Mouse (Mus musculus) hindbrain, embryonic 13.5 days (tissue): ENCODE measurements at regions not wholly inside any gene's neighbourhood (a gene's known extent, or its start where the extent isn't known, plus 50 kb on each side); places are given as distances from the start of the nearest gene placed in this dataset.
A peak's percentile ranks its signal among the peaks of the same experiment; 100 is the strongest.

Experiments
- ATAC-seq: fragments of 200-750 bp; cut with Nextera tagmentation; 2 replicates; pipeline ENCODE4 v1.8.0; 2017; ENCODE audit warnings: moderate TSS enrichment; ENCODE audit not compliant: low FRiP score
- H3K27ac ChIP-seq: fragments of 300-500 bp; sonication (generic); 2 replicates; pipeline ENCODE4 v1.5.1; 2015; ENCODE audit warnings: inconsistent platforms, mild to moderate bottlenecking, moderate library complexity
- H3K27me3 ChIP-seq: fragments of 300-500 bp; sonication (generic); 2 replicates; pipeline ENCODE4 v1.6.1; 2015; ENCODE audit warnings: mild to moderate bottlenecking, inconsistent platforms
- H3K36me3 ChIP-seq: fragments of 300-500 bp; sonication (generic); 2 replicates; pipeline ENCODE4 v1.6.1; 2015; ENCODE audit warnings: mild to moderate bottlenecking, inconsistent platforms
- H3K4me1 ChIP-seq: fragments of 300-500 bp; sonication (generic); replicated peaks from 2 replicates; pipeline ENCODE4 v1.6.1; 2015; ENCODE audit warnings: inconsistent platforms
- H3K4me2 ChIP-seq: fragments of 300-500 bp; sonication (generic); 2 replicates; pipeline ENCODE4 v1.6.1; 2015; ENCODE audit warnings: inconsistent platforms, mild to moderate bottlenecking, moderate library complexity
- H3K4me3 ChIP-seq: fragments of 300-500 bp; sonication (generic); 2 replicates; pipeline ENCODE4 v1.5.1; 2015; ENCODE audit warnings: mild to moderate bottlenecking, inconsistent platforms
- H3K9ac ChIP-seq: fragments of 300-500 bp; sonication (generic); 2 replicates; pipeline ENCODE4 v1.6.1; 2015; ENCODE audit warnings: mild to moderate bottlenecking, inconsistent platforms
- H3K9me3 ChIP-seq: fragments of 300-500 bp; sonication (generic); 2 replicates; pipeline ENCODE4 v1.6.1; 2016; ENCODE audit warnings: inconsistent platforms
- WGBS: fragments of 180-500 bp; shearing (Covaris S2); methylation state at CpG from one replicate; pipeline ENCODE4 v1.1.7; 2015; 5-methylcytosine and 5-hydroxymethylcytosine counted together

DNA sequence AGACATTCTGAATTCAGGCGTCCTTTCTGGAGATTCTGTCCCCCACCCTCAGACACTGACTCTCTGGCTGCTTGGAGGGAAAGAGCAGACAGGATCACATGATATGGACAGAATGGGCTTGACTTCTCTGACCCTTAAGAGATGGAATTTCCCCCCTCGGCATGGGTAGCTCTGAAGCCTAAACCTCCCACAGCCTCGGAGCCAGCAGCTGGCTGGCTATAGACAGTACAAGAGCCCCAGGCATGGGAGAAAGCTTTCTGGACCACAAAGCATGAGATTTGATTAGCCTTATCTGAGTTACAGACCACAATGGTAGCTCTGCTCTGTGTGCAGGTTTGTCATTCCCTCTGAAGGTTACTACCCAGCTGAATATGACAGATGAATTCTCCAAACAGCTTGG is 156.1 kb upstream of the Sstr4 start:
- H3K4me1 ChIP-seq: no peaks in the 10 kb centered on the region
- no peaks in the 10 kb centered on the region for H3K9me3 ChIP-seq
- no peak overlapping the region for H3K27ac ChIP-seq
- no peak for ATAC-seq
- no peaks in the 10 kb centered on the region for H3K36me3 ChIP-seq
- no peak overlapping the region for H3K4me3 ChIP-seq
- H3K9ac ChIP-seq: no peak overlapping the region
- H3K4me2 ChIP-seq: no peak overlapping the region
- 51% methylated on average over 3 of the region's 3 CpGs for WGBS
- H3K27me3 ChIP-seq: no peaks in the 10 kb centered on the region

DNA sequence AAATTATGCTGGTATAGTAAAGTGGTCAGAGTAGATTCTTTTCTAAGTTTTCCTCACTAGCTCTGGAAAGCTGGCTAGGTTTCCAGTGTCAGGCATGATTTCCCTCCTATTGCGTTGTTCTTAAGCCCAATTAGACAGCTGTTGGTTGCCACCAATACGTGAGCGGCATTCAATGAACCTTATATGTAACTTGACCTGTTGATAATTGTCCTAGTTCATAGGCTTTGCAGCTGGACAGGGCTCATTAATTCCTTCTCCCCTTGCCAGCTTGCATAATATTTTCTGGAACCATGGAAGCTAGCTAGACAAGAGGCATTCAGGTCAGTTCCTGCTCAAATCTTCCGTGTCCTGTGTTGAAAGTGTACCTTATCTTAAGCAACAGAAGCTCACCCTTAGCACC is 152.9 kb upstream of the Sstr4 start:
- no peak overlapping the region for H3K4me2 ChIP-seq
- H3K4me1 ChIP-seq: no peaks in the 10 kb centered on the region
- H3K9me3 ChIP-seq: no peaks in the 10 kb centered on the region
- H3K9ac ChIP-seq: no peak overlapping the region
- no peak for ATAC-seq
- H3K27ac ChIP-seq: no peak overlapping the region
- WGBS: 82% methylated on average over 4 of the region's 4 CpGs
- no peak overlapping the region for H3K4me3 ChIP-seq
- H3K27me3 ChIP-seq: no peaks in the 10 kb centered on the region
- H3K36me3 ChIP-seq: no peaks in the 10 kb centered on the region

DNA sequence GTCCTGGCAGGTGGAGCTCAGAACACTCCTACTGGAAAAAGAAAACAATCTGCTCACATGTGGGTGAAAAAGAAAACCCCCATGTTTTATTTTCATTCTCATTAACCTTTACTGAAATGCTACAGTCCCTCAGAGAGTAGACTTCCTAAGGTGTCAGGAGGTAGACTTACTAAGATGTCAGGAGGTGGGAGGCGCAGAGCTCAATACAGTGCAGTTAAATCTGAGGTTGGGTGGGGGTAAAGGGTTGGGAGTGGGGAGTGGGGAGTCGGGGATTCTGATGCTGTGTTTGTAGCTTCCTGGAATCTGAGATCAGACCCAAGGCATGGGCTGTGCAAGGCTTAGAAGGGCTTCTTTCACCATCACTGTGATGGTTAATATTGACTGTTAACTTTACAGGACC is 149.6 kb upstream of the Sstr4 start:
- 78% methylated on average over 2 of the region's 2 CpGs for WGBS
- no peaks in the 10 kb centered on the region for H3K36me3 ChIP-seq
- no peak overlapping the region for H3K27ac ChIP-seq
- H3K27me3 ChIP-seq: no peaks in the 10 kb centered on the region
- no peaks in the 10 kb centered on the region for H3K9me3 ChIP-seq
- no peak overlapping the region for H3K9ac ChIP-seq
- ATAC-seq: no peak
- no peak overlapping the region for H3K4me3 ChIP-seq
- H3K4me2 ChIP-seq: no peak overlapping the region
- H3K4me1 ChIP-seq: no peaks in the 10 kb centered on the region

DNA sequence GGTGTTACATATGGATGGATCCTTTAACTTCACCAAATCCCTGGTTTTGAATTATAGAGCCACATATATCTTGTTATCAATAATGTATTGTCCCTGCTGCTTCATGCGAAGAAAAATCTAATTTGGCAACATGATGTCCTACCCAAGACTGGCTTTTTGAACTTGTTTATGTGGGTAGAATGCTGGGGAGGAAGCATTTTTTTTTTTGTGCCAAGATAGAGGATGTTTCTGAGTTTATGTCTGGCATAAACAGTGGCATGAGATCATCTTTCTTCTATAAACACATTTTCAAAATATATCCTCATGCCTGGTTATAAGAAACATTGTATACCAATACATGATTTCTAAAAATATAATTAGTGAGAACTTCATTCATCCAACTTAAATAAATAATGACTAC is 144.2 kb upstream of the Sstr4 start:
- no peak for ATAC-seq
- WGBS: 94% methylated on average over 1 of the region's 1 CpGs

DNA sequence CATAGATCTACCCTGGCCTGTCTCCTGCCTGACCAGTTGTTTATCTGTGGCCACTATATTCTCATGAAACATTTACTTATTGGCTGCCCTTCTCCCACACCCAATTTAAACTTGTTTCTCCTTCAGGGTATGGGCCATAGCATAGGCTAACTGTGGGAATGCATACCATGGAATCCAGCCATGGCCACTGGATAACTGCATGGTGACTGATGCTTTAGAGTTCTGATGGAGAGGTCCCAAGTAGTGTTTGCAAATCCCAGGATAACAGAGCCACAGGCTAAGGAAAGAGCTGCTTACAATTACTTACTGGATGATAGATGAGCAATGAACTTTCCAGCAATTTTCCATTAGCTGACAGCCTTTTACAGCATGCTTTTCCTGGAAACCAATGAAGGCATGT is 139.5 kb upstream of the Sstr4 start:
- H3K27ac ChIP-seq: no peak overlapping the region

More for the DNA sequence above, 144.2 kb upstream of the Sstr4 start:
- Histone ChIP-seq H3K4me3 (no peak overlapping the region), H3K36me3 (no peaks in the 10 kb centered on the region), H3K27me3 (no peaks in the 10 kb centered on the region), H3K9me3 (no peaks in the 10 kb centered on the region), H3K27ac (no peak overlapping the region), H3K9ac (no peak overlapping the region), H3K4me1 (no peaks in the 10 kb centered on the region), H3K4me2 (no peak overlapping the region)

DNA sequence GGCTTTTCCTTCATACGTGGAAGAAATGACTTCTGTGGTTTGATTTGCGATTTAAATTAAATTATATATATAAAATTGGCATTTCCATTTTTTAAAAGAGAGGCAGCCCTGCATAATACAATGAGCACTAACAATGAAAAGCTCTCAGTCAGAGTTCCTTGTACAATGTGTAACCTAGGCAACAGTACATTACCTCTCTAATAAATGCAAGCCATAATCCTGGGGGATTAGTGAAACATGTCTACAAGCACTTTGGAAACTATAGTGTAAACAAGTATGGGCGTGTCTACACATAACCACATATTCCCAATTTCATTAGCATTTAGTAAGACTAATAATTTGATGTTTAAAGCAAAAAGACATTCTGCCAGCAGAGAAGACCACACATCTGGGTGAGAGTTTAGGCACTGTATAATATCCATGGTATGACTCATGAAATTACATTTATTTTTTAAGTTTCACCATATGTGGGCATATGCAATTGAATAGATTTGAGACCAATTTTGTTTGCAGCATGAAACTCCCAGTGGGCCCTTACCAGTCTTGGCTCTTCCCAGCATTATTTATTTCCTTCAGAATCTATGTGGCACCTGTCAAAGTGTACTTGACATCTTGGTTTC is 130.9 kb upstream of the Sstr4 start:
- ATAC-seq: peak; percentile 59; the same call in 1 of the 2 replicates

More for the DNA sequence above, 139.5 kb upstream of the Sstr4 start:
- no peaks in the 10 kb centered on the region for H3K4me1 ChIP-seq
- no peak for ATAC-seq
- no peaks in the 10 kb centered on the region for H3K36me3 ChIP-seq
- no peak overlapping the region for H3K9ac ChIP-seq
- H3K27me3 ChIP-seq: no peaks in the 10 kb centered on the region
- no peaks in the 10 kb centered on the region for H3K9me3 ChIP-seq
- no peak overlapping the region for H3K4me2 ChIP-seq
- no peak overlapping the region for H3K4me3 ChIP-seq

DNA sequence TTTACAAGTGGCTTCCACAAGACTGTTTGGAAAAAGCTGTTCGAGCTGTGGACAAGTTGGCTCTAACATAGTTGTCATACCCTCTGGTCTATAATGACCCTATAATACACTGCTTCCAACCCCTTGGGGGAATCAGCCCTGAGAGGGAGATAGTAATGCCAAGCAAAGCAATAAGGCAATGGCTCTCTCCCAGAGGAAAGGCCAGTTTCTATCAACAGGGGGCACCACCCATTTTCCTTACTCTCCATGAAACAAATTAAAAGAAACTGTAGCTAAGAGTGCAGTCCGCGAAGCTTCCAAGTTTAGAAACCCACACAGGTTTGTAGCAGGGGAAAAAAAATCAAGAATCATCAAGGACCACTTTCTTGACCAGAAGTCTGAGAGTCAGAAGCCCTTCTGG is 115.9 kb upstream of the Sstr4 start:
- Histone ChIP-seq H3K27ac (no peak overlapping the region), H3K9me3 (no peaks in the 10 kb centered on the region), H3K9ac (no peak overlapping the region), H3K4me1 (no peaks in the 10 kb centered on the region), H3K4me2 (no peak overlapping the region), H3K36me3 (no peaks in the 10 kb centered on the region), H3K27me3 (no peaks in the 10 kb centered on the region), H3K4me3 (no peak overlapping the region)
- no peak for ATAC-seq
- 96% methylated on average over 3 of the region's 3 CpGs for whole genome bisulfite sequencing

More for the DNA sequence above, 130.9 kb upstream of the Sstr4 start:
- WGBS: 70% methylated on average over 3 of the region's 3 CpGs
- Histone ChIP-seq H3K4me1 (no peaks in the 10 kb centered on the region), H3K4me2 (no peak overlapping the region), H3K27ac (no peak overlapping the region), H3K36me3 (no peaks in the 10 kb centered on the region), H3K9me3 (no peaks in the 10 kb centered on the region), H3K4me3 (no peak overlapping the region), H3K27me3 (no peaks in the 10 kb centered on the region), H3K9ac (no peak overlapping the region)

DNA sequence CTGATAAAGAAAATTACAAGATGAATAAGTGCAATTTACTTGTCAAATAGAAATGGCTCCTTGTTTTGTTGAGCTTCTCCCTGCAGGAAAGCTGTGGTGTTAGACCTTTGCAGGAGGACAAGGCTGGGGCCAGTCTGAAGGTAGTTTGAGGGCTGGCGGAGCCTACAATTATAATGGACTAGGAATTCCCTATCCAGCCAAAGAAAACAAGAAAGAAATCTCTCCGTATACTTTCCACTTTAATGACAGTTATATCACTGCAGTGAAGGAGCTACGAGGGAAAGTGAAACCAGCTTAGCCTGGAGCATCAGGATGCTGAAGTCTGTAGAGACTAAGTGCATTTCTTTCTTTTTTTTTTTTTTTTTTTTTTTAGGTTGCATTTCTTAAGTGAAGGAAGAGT is 104.8 kb upstream of the Sstr4 start:
- Histone ChIP-seq H3K9ac (no peak overlapping the region), H3K36me3 (no peaks in the 10 kb centered on the region), H3K4me3 (no peak overlapping the region), H3K4me2 (no peak overlapping the region), H3K9me3 (no peaks in the 10 kb centered on the region), H3K27me3 (no peaks in the 10 kb centered on the region), H3K27ac (no peak overlapping the region), H3K4me1 (no peaks in the 10 kb centered on the region; the same call in 1 of the 2 replicates)
- 85% methylated on average over 3 of the region's 3 CpGs for WGBS
- no peak for ATAC-seq

DNA sequence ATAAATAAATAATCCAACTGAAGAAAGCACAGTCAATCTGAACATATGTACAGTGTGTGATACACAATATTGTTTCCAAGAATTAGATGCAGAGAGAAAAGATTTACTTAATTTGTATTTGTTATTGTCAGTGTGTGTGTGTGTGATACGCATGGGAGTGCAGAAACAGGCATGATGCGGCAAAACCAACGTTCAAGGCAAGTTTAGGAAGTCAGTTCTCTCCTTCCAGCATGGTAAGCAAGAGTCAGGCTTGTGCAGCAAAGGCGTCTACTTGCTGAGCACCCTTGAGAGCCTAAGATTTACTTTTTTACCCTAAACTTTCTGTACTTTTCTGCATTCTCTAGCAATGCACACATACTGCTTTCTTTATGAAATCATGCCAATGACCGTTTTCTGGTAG is 102.7 kb upstream of the Sstr4 start:
- Histone ChIP-seq H3K4me2 (no peak overlapping the region), H3K9ac (no peak overlapping the region), H3K36me3 (no peaks in the 10 kb centered on the region), H3K4me3 (no peak overlapping the region), H3K9me3 (no peaks in the 10 kb centered on the region), H3K4me1 (no peaks in the 10 kb centered on the region; the same call in 1 of the 2 replicates), H3K27ac (no peak overlapping the region), H3K27me3 (no peaks in the 10 kb centered on the region)
- no peak for ATAC-seq
- 86% methylated on average over 5 of the region's 5 CpGs for WGBS

DNA sequence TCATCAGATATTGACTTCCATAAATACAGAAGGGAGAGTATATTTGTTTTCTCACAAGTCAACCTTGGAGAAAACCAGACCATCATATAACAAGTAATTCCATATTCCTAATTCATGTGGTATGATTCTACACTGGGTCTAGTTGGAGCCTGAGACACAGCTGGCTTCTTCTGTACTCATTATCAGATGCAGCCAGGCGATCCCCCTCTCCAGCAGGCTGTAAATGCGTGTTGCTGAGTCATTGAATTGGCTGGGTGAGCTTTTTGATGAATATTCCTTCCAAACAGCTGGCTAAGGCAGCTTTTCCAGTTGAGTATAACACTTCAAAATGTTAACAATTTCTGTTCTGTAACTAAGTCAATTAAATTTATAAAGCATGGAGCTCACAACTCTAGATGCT is 102.2 kb upstream of the Sstr4 start:
- H3K4me3 ChIP-seq: no peak overlapping the region
- H3K4me2 ChIP-seq: no peak overlapping the region
- H3K27me3 ChIP-seq: no peaks in the 10 kb centered on the region
- ATAC-seq: 0 out of 2 replicates have a peak, but pooled peaks have one; percentile 63
- 61% methylated on average over 2 of the region's 2 CpGs for WGBS
- H3K9me3 ChIP-seq: no peaks in the 10 kb centered on the region
- H3K9ac ChIP-seq: no peak overlapping the region
- H3K4me1 ChIP-seq: no peaks in the 10 kb centered on the region; the same call in 1 of the 2 replicates
- H3K36me3 ChIP-seq: no peaks in the 10 kb centered on the region
- no peak overlapping the region for H3K27ac ChIP-seq

DNA sequence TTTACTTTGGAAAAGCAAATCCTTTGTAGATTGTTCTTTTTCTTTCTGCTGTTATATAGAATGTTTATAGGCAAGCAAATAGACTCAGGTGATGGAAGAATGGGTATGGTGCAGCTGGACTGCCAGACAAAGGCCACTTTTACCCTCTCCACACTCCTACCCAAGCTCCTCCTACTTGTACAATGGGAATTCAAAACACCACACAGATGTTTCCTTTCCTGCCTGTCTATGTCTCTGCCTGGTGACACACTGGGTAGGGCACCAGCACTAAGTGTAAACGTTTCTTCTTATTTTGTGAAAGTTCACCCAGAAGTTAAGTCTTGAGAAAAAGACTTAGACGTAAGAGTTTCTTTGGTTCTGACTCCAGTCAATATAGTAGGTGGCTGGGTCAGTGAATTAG is 94.3 kb upstream of the Sstr4 start:
- Histone ChIP-seq H3K4me1 (no peaks in the 10 kb centered on the region), H3K9me3 (no peaks in the 10 kb centered on the region), H3K4me3 (no peak overlapping the region), H3K36me3 (no peaks in the 10 kb centered on the region), H3K27me3 (no peaks in the 10 kb centered on the region), H3K27ac (no peak overlapping the region), H3K4me2 (no peak overlapping the region), H3K9ac (no peak overlapping the region)
- ATAC-seq: no peak
- 82% methylated on average over 2 of the region's 2 CpGs for WGBS

DNA sequence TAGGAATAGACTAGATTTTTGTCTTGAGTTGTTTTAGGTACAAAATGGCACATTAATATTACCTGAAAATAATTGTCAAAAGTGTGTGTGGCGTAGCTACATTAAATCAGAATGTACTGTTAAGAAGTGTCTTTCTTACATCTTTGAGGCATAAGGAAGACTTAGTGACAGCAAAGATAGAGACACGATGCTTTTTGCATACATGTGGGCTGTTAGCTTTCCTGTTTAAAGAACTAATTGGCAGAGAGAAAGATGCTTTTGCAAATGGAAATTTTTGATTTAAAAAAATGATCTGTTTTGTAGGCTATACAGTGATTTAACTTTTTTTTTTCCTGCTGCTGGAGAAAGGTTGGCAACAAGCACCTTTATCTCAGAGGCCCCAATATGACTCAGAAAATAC is 82.9 kb upstream of the Sstr4 start:
- 95% methylated on average over 2 of the region's 2 CpGs for WGBS
- Histone ChIP-seq H3K27me3 (no peaks in the 10 kb centered on the region), H3K9ac (no peak overlapping the region), H3K27ac (no peak overlapping the region), H3K36me3 (no peaks in the 10 kb centered on the region), H3K4me2 (no peak overlapping the region), H3K4me3 (no peak overlapping the region), H3K4me1 (no peaks in the 10 kb centered on the region), H3K9me3 (no peaks in the 10 kb centered on the region)
- no peak for ATAC-seq

DNA sequence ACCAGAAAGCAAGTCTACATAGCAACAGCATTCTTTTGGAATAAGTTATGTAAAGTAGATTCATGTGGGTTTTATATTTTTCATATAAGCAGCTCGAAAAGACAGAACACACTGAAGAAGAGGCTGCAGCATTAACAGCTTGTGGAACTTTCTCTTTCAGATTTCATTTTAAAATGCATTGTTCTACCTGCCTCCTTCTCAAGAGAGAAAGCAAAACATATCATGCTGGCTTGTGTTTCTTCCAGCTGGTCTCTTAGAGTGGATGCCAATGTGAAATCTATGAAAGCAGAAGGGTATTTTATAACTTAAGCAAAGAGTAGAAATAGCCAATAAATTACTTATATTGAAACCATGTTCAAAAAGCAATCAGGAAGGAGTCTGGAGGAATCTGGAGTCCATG is 74.2 kb upstream of the Sstr4 start:
- Histone ChIP-seq H3K27ac (no peak overlapping the region), H3K27me3 (no peaks in the 10 kb centered on the region), H3K36me3 (no peaks in the 10 kb centered on the region), H3K9ac (no peak overlapping the region), H3K9me3 (no peaks in the 10 kb centered on the region), H3K4me1 (peaks cover 2% of the 10 kb centered on the region; the same call in 1 of the 2 replicates), H3K4me2 (no peak overlapping the region), H3K4me3 (no peak overlapping the region)
- WGBS: 71% methylated on average over 1 of the region's 1 CpGs
- ATAC-seq: no peak
